Mouse (Mus musculus) CH12.LX (cell line): ENCODE measurements around the gene Eva1a. TPM values are rescaled to one million over a fixed set of nuclear protein-coding genes. Genes with fewer than 3 reads are reported as not detected.

ENCODE experiments used
- DNase-seq: peaks from one replicate; pipeline ENCODE4 v3.0.0-alpha.2; 2013; ENCODE audit errors: extremely low read depth
- H3K27ac ChIP-seq: 2 replicates; pipeline ENCODE4 v1.5.1; 2012; ENCODE audit warnings: low read depth, mild to moderate bottlenecking, control low read depth, moderate library complexity; ENCODE audit not compliant: insufficient read depth
- H3K27me3 ChIP-seq: replicated peaks from 2 replicates; pipeline ENCODE3; 2012; ENCODE audit warnings: inconsistent platforms
- H3K36me3 ChIP-seq, 2 experiments: replicated peaks in 1 of 2; 2 replicates each; pipeline versions ENCODE3 to v1.6.1; 2012; ENCODE audit warnings: inconsistent platforms in 1 of 2, low read length in 1 of 2, mild to moderate bottlenecking in 1 of 2, mixed read lengths in 1 of 2, moderate library complexity in 1 of 2; ENCODE audit not compliant: control insufficient read depth in 1 of 2, insufficient read depth in 1 of 2
- H3K4me1 ChIP-seq, 2 experiments: 2 replicates each; pipeline ENCODE4 v1.6.1; 2012; ENCODE audit warnings: inconsistent platforms in 1 of 2, moderate library complexity in 1 of 2; ENCODE audit not compliant: insufficient read depth in 2 of 2, control insufficient read depth in 1 of 2
- H3K4me2 ChIP-seq: 2 replicates; pipeline ENCODE4 v1.6.1; 2012; ENCODE audit warnings: low read depth, mild to moderate bottlenecking, control low read depth; ENCODE audit not compliant: poor library complexity, insufficient read depth, severe bottlenecking
- H3K4me3 ChIP-seq, 3 experiments: fragments of 150-350 bp in 1 of 3; sonication (generic) in 1 of 3; replicated peaks in 1 of 3; 2 replicates each; pipeline versions ENCODE3 to v1.5.1; 2011 to 2012; ENCODE audit warnings: low read depth in 2 of 3, low read length in 2 of 3, mild to moderate bottlenecking in 2 of 3, moderate library complexity in 2 of 3, control low read depth in 1 of 3, improper control_type of control experiment in 1 of 3, inconsistent platforms in 1 of 3, mixed read lengths in 1 of 3; ENCODE audit not compliant: poor library complexity in 1 of 3
- H3K79me2 ChIP-seq: replicated peaks from 2 replicates; pipeline ENCODE4 v1.6.1; 2012; ENCODE audit warnings: mild to moderate bottlenecking, moderate library complexity; ENCODE audit not compliant: control insufficient read depth, poor library complexity, insufficient read depth, severe bottlenecking; ENCODE audit errors: extremely low read depth
- H3K9ac ChIP-seq: 2 replicates; pipeline ENCODE4 v1.6.1; 2012; ENCODE audit warnings: low read depth, mild to moderate bottlenecking, control low read depth, moderate library complexity; ENCODE audit not compliant: insufficient read depth
- H3K9me3 ChIP-seq: replicated peaks from 2 replicates; pipeline ENCODE3; 2012; ENCODE audit warnings: low read length, inconsistent platforms, mixed read lengths
- CHD1 ChIP-seq: IDR thresholded peaks from 2 replicates; pipeline ENCODE4 v1.6.1; 2012; ENCODE audit warnings: low read depth, low read length, improper control_type of control experiment, inconsistent platforms
- CHD2 ChIP-seq: IDR thresholded peaks from 2 replicates; pipeline ENCODE4 v1.6.1; 2011; ENCODE audit warnings: low read length, improper control_type of control experiment
- CTCF ChIP-seq, 2 experiments: IDR thresholded peaks in 1 of 2; conservative IDR thresholded peaks in 1 of 2; 2 replicates each; pipeline ENCODE4 v1.5.1; 2011 to 2012; ENCODE audit warnings: low read depth in 2 of 2, low read length in 2 of 2, improper control_type of control experiment in 1 of 2, inconsistent platforms in 1 of 2, mild to moderate bottlenecking in 1 of 2, moderate library complexity in 1 of 2
- E2F4 ChIP-seq: IDR thresholded peaks from 2 replicates; pipeline ENCODE4 v1.6.1; 2011; ENCODE audit warnings: low read depth, low read length, improper control_type of control experiment; ENCODE audit not compliant: insufficient replicate concordance
- EP300 ChIP-seq: IDR thresholded peaks from 2 replicates; pipeline ENCODE4 v1.6.1; 2011; ENCODE audit warnings: low read length, improper control_type of control experiment
- GABPA ChIP-seq: IDR thresholded peaks from 2 replicates; pipeline ENCODE4 v1.6.1; 2012; ENCODE audit warnings: low read depth, low read length, improper control_type of control experiment, inconsistent platforms; ENCODE audit not compliant: insufficient replicate concordance
- JUN ChIP-seq: IDR thresholded peaks from 2 replicates; pipeline ENCODE4 v1.6.1; 2011; ENCODE audit warnings: low read depth, mild to moderate bottlenecking, low read length, improper control_type of control experiment, moderate library complexity; ENCODE audit not compliant: insufficient read depth
- KAT2A ChIP-seq: IDR thresholded peaks from 2 replicates; pipeline ENCODE4 v1.6.1; 2012; ENCODE audit warnings: low read length, improper control_type of control experiment, inconsistent platforms; ENCODE audit not compliant: insufficient replicate concordance
- MEF2A ChIP-seq: IDR thresholded peaks from 2 replicates; pipeline ENCODE4 v1.6.1; 2014; ENCODE audit warnings: low read depth, mild to moderate bottlenecking, inconsistent platforms, low read length, improper control_type of control experiment, borderline replicate concordance
- NELFE ChIP-seq: IDR thresholded peaks from 2 replicates; pipeline ENCODE4 v1.6.1; 2011; ENCODE audit warnings: low read depth, low read length, improper control_type of control experiment
- NRF1 ChIP-seq: IDR thresholded peaks from 2 replicates; pipeline ENCODE4 v1.6.1; 2014; ENCODE audit warnings: low read depth, mild to moderate bottlenecking, inconsistent platforms, low read length, improper control_type of control experiment, moderate library complexity
- PAX5 ChIP-seq: IDR thresholded peaks from 2 replicates; pipeline ENCODE4 v1.6.1; 2012; ENCODE audit warnings: low read length, inconsistent platforms, mixed read lengths
- POLR2A ChIP-seq: IDR thresholded peaks from 2 replicates; pipeline ENCODE4 v1.6.1; 2011; ENCODE audit warnings: low read depth, mild to moderate bottlenecking, improper control_type of control experiment, low read length
- RCOR1 ChIP-seq: conservative IDR thresholded peaks from 2 replicates; pipeline ENCODE4 v1.6.1; 2012; ENCODE audit warnings: low read depth, mild to moderate bottlenecking, inconsistent platforms, low read length, improper control_type of control experiment
- SIN3A ChIP-seq: IDR thresholded peaks from 2 replicates; pipeline ENCODE4 v1.6.1; 2012; ENCODE audit warnings: low read length, improper control_type of control experiment, inconsistent platforms
- SMC3 ChIP-seq: IDR thresholded peaks from 2 replicates; pipeline ENCODE4 v1.6.1; 2011; ENCODE audit warnings: low read depth, low read length, improper control_type of control experiment
- UBTF ChIP-seq: IDR thresholded peaks from 2 replicates; pipeline ENCODE4 v1.6.1; 2012; ENCODE audit warnings: low read depth, mild to moderate bottlenecking, inconsistent platforms, low read length, improper control_type of control experiment, moderate library complexity
- USF1 ChIP-seq: IDR thresholded peaks from 2 replicates; pipeline ENCODE4 v1.6.1; 2014; ENCODE audit warnings: low read depth, mild to moderate bottlenecking, inconsistent platforms, low read length, improper control_type of control experiment
- USF2 ChIP-seq: conservative IDR thresholded peaks from 2 replicates; pipeline ENCODE4 v1.6.1; 2011; ENCODE audit warnings: low read depth, low read length, improper control_type of control experiment
- dilution Hi-C: fragments of 300-500 bp; cut with MboI; formaldehyde crosslinking; loops from 2 replicates; pipeline ENCODE4 v1.14.3; 2020; ENCODE audit warnings: low sequenced_read_pairs; ENCODE audit not compliant: extremely low pct_unique_long_range_greater_than_20kb, extremely low pct_ligation_motif_present
- in situ Hi-C: fragments of 300-500 bp; cut with MboI; formaldehyde crosslinking; loops from 3 replicates; pipeline ENCODE4 v1.14.3; 2019; ENCODE audit warnings: low sequenced_read_pairs, low pct_ligation_motif_present, low pct_unique_long_range_greater_than_20kb, mixed read lengths
- polyA plus RNA-seq: library from polyadenylated mRNA; unstranded; fragments of >175 nt; gene quantifications from 2 replicates; pipeline ENCODE4 v1.2.1, GENCODE M21; 2012; ENCODE audit warnings: low read depth; ENCODE audit not compliant: insufficient read length
- total RNA-seq, 2 experiments: library from RNA; depleted of rRNA; stranded (reverse); fragments of 300-350 nt in 1 of 2; fragments of >200 nt in 1 of 2; gene quantifications; 2 replicates each; pipeline ENCODE4 v1.2.3; 2012 to 2014

The Eva1a gene
- total and polyA plus RNA-seq, 3 experiments = not detected

GRCm38 (mm10) chr6:82066515-82067081 lies 25.8 kb downstream of the Eva1a start:
- Histone ChIP-seq H3K36me3 (no peaks in the 10 kb centered on the region), H3K4me3 (no peak overlapping the region), H3K79me2 (no peaks in the 10 kb centered on the region)
- no peak for TF ChIP-seq RCOR1
- no peak for TF ChIP-seq EP300
- TF ChIP-seq SIN3A = no peak
- TF ChIP-seq NELFE = no peak
- no peak for TF ChIP-seq USF1
- no peak for TF ChIP-seq PAX5
- TF ChIP-seq, all 38 proteins: peak for 0
- H3K4me1 ChIP-seq = no peaks in the 10 kb centered on the region
- H3K9ac ChIP-seq = no peak overlapping the region
- no peak overlapping the region for H3K4me2 ChIP-seq
- H3K27ac ChIP-seq = no peak overlapping the region
- dilution Hi-C loops (no loop called here), in situ Hi-C loops (no loop called here)
- no peak for DNase-seq
- H3K27me3 ChIP-seq = no peaks in the 10 kb centered on the region
- H3K9me3 ChIP-seq = peaks cover 71% of the 10 kb centered on the region

GRCm38 (mm10) chr6:82070459-82070858 lies 29.6 kb downstream of the Eva1a start:
- H3K36me3 ChIP-seq = no peaks in the 10 kb centered on the region
- H3K27me3 ChIP-seq = no peaks in the 10 kb centered on the region
- H3K79me2 ChIP-seq = no peaks in the 10 kb centered on the region
- TF ChIP-seq SMC3 (no peak), POLR2A (no peak), CHD2 (no peak), NRF1 (no peak), KAT2A (no peak), NELFE (no peak), JUN (no peak), MEF2A (no peak), SIN3A (no peak), RCOR1 (no peak), CHD1 (no peak), UBTF (no peak)
- no peak for DNase-seq
- no peak overlapping the region for H3K4me3 ChIP-seq
- no peaks in the 10 kb centered on the region for H3K4me1 ChIP-seq
- H3K9ac ChIP-seq = no peak overlapping the region
- dilution Hi-C loops (no loop called here), in situ Hi-C loops (no loop called here)
- no peak overlapping the region for H3K4me2 ChIP-seq
- H3K27ac ChIP-seq = no peak overlapping the region
- H3K9me3 ChIP-seq = peaks cover 66% of the 10 kb centered on the region

GRCm38 (mm10) chr6:82073011-82073410 lies 32.2 kb downstream of the Eva1a start:
- no peak for TF ChIP-seq CTCF (conservative IDR thresholded peaks at IDR 0.05 in 1 of 2, IDR thresholded peaks at IDR 0.05 in 1 of 2; ENCODE audit: low read depth in 2 of 2, low read length in 2 of 2)
- TF ChIP-seq GABPA = no peak
- TF ChIP-seq UBTF = no peak
- no peak for TF ChIP-seq USF2
- no peak for TF ChIP-seq JUN
- no peak for TF ChIP-seq POLR2A
- no peak for TF ChIP-seq EP300
- no peak for TF ChIP-seq CHD2
- TF ChIP-seq PAX5 = no peak
- no peak for TF ChIP-seq E2F4

More at GRCm38 (mm10) chr6:82073011-82073410, 32.2 kb downstream of the Eva1a start:
- in situ Hi-C loops (no loop called here), dilution Hi-C loops (no loop called here)
- Histone ChIP-seq H3K4me2 (no peak overlapping the region), H3K27ac (no peak overlapping the region), H3K36me3 (no peaks in the 10 kb centered on the region), H3K9ac (no peak overlapping the region), H3K4me3 (no peak overlapping the region), H3K4me1 (no peaks in the 10 kb centered on the region), H3K27me3 (no peaks in the 10 kb centered on the region), H3K79me2 (no peaks in the 10 kb centered on the region), H3K9me3 (peaks cover 59% of the 10 kb centered on the region)
- no peak for DNase-seq
